Mouse (Mus musculus) limb, embryonic 14.5 days (tissue): ENCODE measurements around the gene Klf12. TPM values are rescaled to one million over a fixed set of nuclear protein-coding genes. Genes with fewer than 3 reads are reported as not detected.

ENCODE experiments used
- ATAC-seq: fragments of 200-750 bp; cut with Nextera tagmentation; 2 replicates; pipeline ENCODE4 v1.8.0; 2017; ENCODE audit warnings: low read depth, moderate number of reproducible peaks, moderate TSS enrichment; ENCODE audit not compliant: low FRiP score
- DNase-seq: peaks from one replicate; pipeline ENCODE4 v3.0.0-alpha.2; 2015; ENCODE audit warnings: low spot score
- H3K27ac ChIP-seq: fragments of 300-500 bp; sonication (generic); replicated peaks from 2 replicates; pipeline ENCODE4 v1.5.1; 2014; ENCODE audit warnings: low read depth, mild to moderate bottlenecking, low read length, moderate library complexity, mixed read lengths
- H3K27me3 ChIP-seq: fragments of 300-500 bp; sonication (generic); 2 replicates; pipeline ENCODE4 v1.6.1; 2014; ENCODE audit warnings: low read length, mixed read lengths; ENCODE audit not compliant: control insufficient read depth, insufficient read depth
- H3K36me3 ChIP-seq: fragments of 300-500 bp; sonication (generic); 2 replicates; pipeline ENCODE4 v1.6.1; 2014; ENCODE audit warnings: mild to moderate bottlenecking, low read length, moderate library complexity, mixed read lengths; ENCODE audit not compliant: control insufficient read depth, insufficient read depth
- H3K4me1 ChIP-seq: fragments of 300-500 bp; sonication (generic); 2 replicates; pipeline ENCODE4 v1.6.1; 2014; ENCODE audit warnings: antibody characterized with exemption, low read length, mixed read lengths; ENCODE audit not compliant: control insufficient read depth, insufficient read depth
- H3K4me2 ChIP-seq: fragments of 300-500 bp; sonication (generic); replicated peaks from 2 replicates; pipeline ENCODE4 v1.6.1; 2014; ENCODE audit warnings: low read depth, mild to moderate bottlenecking, low read length, moderate library complexity; ENCODE audit not compliant: severe bottlenecking
- H3K4me3 ChIP-seq: fragments of 300-500 bp; sonication (generic); replicated peaks from 2 replicates; pipeline ENCODE4 v1.5.1; 2014; ENCODE audit warnings: low read length
- H3K9ac ChIP-seq: fragments of 300-500 bp; sonication (generic); 2 replicates; pipeline ENCODE4 v1.6.1; 2014; ENCODE audit warnings: mild to moderate bottlenecking, low read depth, low read length, moderate library complexity; ENCODE audit not compliant: severe bottlenecking
- H3K9me3 ChIP-seq: fragments of 300-500 bp; sonication (generic); 2 replicates; pipeline ENCODE4 v1.6.1; 2016; ENCODE audit warnings: low read length; ENCODE audit not compliant: control insufficient read depth
- POLR2A ChIP-seq: fragments of 200-500 bp; IDR thresholded peaks from 2 replicates; pipeline ENCODE4 v1.8.0; 2012; ENCODE audit warnings: inconsistent platforms, mild to moderate bottlenecking, moderate library complexity, borderline replicate concordance; ENCODE audit not compliant: insufficient read depth, insufficient read length; ENCODE audit errors: extremely low read depth
- WGBS: fragments of 180-500 bp; shearing (Covaris S2); extraction: QIAGEN DNeasy Blood & Tissue Kit; methylation state at CpG from one replicate; pipeline ENCODE4 v1.1.7; 2014; 5-methylcytosine and 5-hydroxymethylcytosine counted together
- polyA plus RNA-seq, 2 experiments: library from polyadenylated mRNA; depleted of rRNA in 1 of 2; stranded (reverse) in 1 of 2; unstranded in 1 of 2; fragments of >200 nt; fragmentation: Nextera tagmentation in 1 of 2; extraction: Ambion mirVana in 1 of 2; gene quantifications; 2 replicates each; pipeline versions ENCODE4 v1.2.1 to v1.2.3; 2012 to 2014

Klf12 gene
- polyA plus RNA-seq, 2 experiments, result 23.7 to 32.0 TPM

- DNase-seq (no peak), ATAC-seq (peak; percentile 62; the same call in 1 of the 2 replicates)
- WGBS, result 74% methylated on average over 12 of the region's 12 CpGs
- no peak for TF ChIP-seq POLR2A
- Histone ChIP-seq H3K27ac (no peak overlapping the region), H3K9me3 (no peaks in the 10 kb centered on the region), H3K9ac (no peak overlapping the region), H3K27me3 (no peaks in the 10 kb centered on the region), H3K4me3 (no peak overlapping the region), H3K36me3 (no peaks in the 10 kb centered on the region), H3K4me2 (no peak overlapping the region), H3K4me1 (no peaks in the 10 kb centered on the region)
These were observed 211.9 kb downstream of the Klf12 start for GRCm38 (mm10) chr14:100072431-100073195.

DNA sequence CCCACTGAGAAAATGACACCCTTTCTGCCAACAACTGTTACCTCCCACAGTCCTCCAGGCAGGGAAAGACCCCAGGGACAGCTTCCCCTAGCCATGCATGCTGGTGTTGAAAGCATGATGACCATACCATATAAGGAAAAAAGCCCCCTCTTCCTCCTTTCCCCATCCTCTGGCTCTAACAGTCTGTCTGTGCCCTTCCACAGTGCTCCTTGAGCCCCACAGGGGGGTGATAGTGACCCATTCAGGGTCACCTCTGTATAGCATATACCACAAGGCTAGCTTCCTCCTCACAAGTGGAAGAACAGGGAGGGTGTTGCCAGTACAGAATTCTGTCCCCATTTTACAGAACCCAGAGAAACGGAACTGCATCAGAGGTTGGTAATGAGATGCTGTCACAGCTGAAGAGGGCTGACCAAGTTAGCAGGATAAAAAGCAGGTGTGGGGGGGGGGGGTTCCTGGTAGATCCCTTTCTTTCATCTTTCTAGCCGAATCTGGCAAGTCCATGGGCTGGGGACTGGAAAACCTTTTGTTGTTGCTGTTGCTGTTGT is 214.9 kb downstream of the Klf12 start:
- Histone ChIP-seq H3K27ac (no peak overlapping the region), H3K27me3 (no peaks in the 10 kb centered on the region), H3K9ac (no peak overlapping the region), H3K4me1 (no peaks in the 10 kb centered on the region), H3K9me3 (no peaks in the 10 kb centered on the region), H3K4me3 (no peak overlapping the region), H3K4me2 (no peak overlapping the region), H3K36me3 (no peaks in the 10 kb centered on the region)
- WGBS, result 40% methylated on average over 2 of the region's 2 CpGs
- DNase-seq (no peak), ATAC-seq (no peak)
- TF ChIP-seq POLR2A, result no peak

GRCm38 (mm10) chr14:100068715-100069114 is 215.8 kb downstream of the Klf12 start:
- WGBS, result 67% methylated on average over 5 of the region's 5 CpGs
- H3K27me3 ChIP-seq, result no peaks in the 10 kb centered on the region
- H3K4me1 ChIP-seq, result no peaks in the 10 kb centered on the region
- TF ChIP-seq POLR2A, result no peak
- H3K4me2 ChIP-seq, result no peak overlapping the region
- ATAC-seq, result no peak
- no peaks in the 10 kb centered on the region for H3K9me3 ChIP-seq
- DNase-seq, result no peak
- H3K9ac ChIP-seq, result no peak overlapping the region
- H3K36me3 ChIP-seq, result no peaks in the 10 kb centered on the region
- no peak overlapping the region for H3K4me3 ChIP-seq
- no peak overlapping the region for H3K27ac ChIP-seq

DNA sequence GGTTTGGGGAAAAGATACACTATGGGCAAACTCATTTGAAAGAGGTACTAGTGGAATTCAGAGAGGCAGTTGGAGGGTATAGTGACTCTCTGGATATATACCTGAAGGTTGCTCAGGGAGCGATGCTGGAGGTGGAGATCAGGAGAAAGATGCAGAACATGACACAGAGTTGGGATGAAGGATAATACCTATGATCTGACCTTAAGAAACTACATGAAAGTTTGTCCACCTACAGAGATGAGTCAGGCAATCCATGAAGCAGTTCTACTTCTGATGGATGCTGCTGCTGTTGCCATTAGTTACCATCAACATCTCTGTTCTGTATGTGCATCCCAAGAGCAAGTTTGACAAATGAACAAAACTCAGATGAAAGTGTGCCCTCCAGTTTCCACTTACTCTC is 222.0 kb downstream of the Klf12 start:
- no peak overlapping the region for H3K4me3 ChIP-seq
- H3K36me3 ChIP-seq, result peaks cover 6% of the 10 kb centered on the region; the same call in 1 of the 2 replicates
- no peak overlapping the region for H3K9ac ChIP-seq
- no peak for TF ChIP-seq POLR2A
- H3K9me3 ChIP-seq, result no peaks in the 10 kb centered on the region
- no peak overlapping the region for H3K4me2 ChIP-seq
- H3K27ac ChIP-seq, result no peak overlapping the region
- ATAC-seq, result no peak
- no peak for DNase-seq
- H3K27me3 ChIP-seq, result no peaks in the 10 kb centered on the region
- no peaks in the 10 kb centered on the region for H3K4me1 ChIP-seq
- WGBS, result 100% methylated on average over 1 of the region's 1 CpGs

GRCm38 (mm10) chr14:100054150-100054549 is 230.3 kb downstream of the Klf12 start:
- H3K36me3 ChIP-seq, result 0 out of 2 replicates have a peak, but pooled peaks cover 5% of the 10 kb centered on the region
- ATAC-seq, result no peak
- 60% methylated on average over 2 of the region's 2 CpGs for WGBS
- H3K27me3 ChIP-seq, result no peaks in the 10 kb centered on the region
- no peaks in the 10 kb centered on the region for H3K4me1 ChIP-seq
- no peaks in the 10 kb centered on the region for H3K9me3 ChIP-seq
- H3K27ac ChIP-seq, result no peak overlapping the region
- TF ChIP-seq POLR2A, result no peak
- H3K4me3 ChIP-seq, result no peak overlapping the region
- no peak overlapping the region for H3K4me2 ChIP-seq
- no peak overlapping the region for H3K9ac ChIP-seq
- DNase-seq, result no peak
